9 mouse cellular contexts compared by ENCODE assay signal in genomic region chr4:155200861-155201390, GRCm38 (mm10). TPM values are rescaled to one million over a fixed set of nuclear protein-coding genes. Genes with fewer than 3 reads are reported as not detected.
DNase-seq lines count a peak whose midpoint lies in the region; ATAC-seq and TF ChIP-seq lines count a peak whose summit lies in the region.
"Had no signal": no experiment of that assay in that cellular context is flagged by ENCODE, and none has a peak within 500 bp of the region (broad histone marks: within the 10 kb centered on the region; RNA-seq: fewer than 3 reads in every experiment).

No protein-coding gene starts in this region.

- 0 out of 2 replicates have a peak, but pooled peaks cover 8% of the 10 kb centered on the region for H3K36me3 ChIP-seq in lung, embryonic 14.5 days (ENCODE audit: insufficient read depth)
- H3K36me3 ChIP-seq in limb, embryonic 12.5 days, result peaks cover 7% of the 10 kb centered on the region; the same call in 1 of the 2 replicates
- H3K36me3 ChIP-seq in small intestine, adult 2 months (ENCODE audit: control insufficient read depth, insufficient read depth, low read length), result peaks cover 4% of the 10 kb centered on the region; the same call in 1 of the 2 replicates
- no peaks in the 10 kb centered on the region for H3K36me3 ChIP-seq in forebrain, embryonic 13.5 days (ENCODE audit: poor library complexity, severe bottlenecking)

- ATAC-seq in lung, embryonic 14.5 days (ENCODE audit: insufficient read depth), result 0 out of 2 replicates have a peak, but pooled peaks have one; percentile 29
- no peak for ATAC-seq in limb, embryonic 12.5 days (ENCODE audit: insufficient number of reproducible peaks, insufficient read depth, low FRiP score, low TSS enrichment, low read depth)
- ATAC-seq in forebrain, embryonic 13.5 days, result no peak

- no peak for DNase-seq in lung, embryonic 14.5 days
- DNase-seq in lung, adult 18-20 months, result no peak
- no peak for DNase-seq in cerebellum, postnatal 25 days
- no peak for DNase-seq in MN1 (ENCODE audit: low spot score)
- DNase-seq: gastrocnemius, postnatal 25 days had no signal

- H3K9ac ChIP-seq in lung, embryonic 14.5 days, result no peak overlapping the region
- H3K9ac ChIP-seq in limb, embryonic 12.5 days (replicated peaks), result no peak overlapping the region
- H3K9ac ChIP-seq in forebrain, embryonic 13.5 days, result no peak overlapping the region

- H3K4me1 ChIP-seq in lung, embryonic 14.5 days (ENCODE audit: insufficient read depth), result peaks cover 35% of the 10 kb centered on the region; the same call in 1 of the 2 replicates
- H3K4me1 ChIP-seq in bone marrow, adult 2 months (ENCODE audit: control insufficient read depth, insufficient read depth, low read length), result peaks cover 9% of the 10 kb centered on the region
- H3K4me1 ChIP-seq in limb, embryonic 12.5 days (replicated peaks), result peaks cover 83% of the 10 kb centered on the region
- H3K4me1 ChIP-seq in small intestine, adult 2 months (ENCODE audit: control insufficient read depth, insufficient read depth, insufficient read length, low read length), result peaks cover 62% of the 10 kb centered on the region
- peaks cover 38% of the 10 kb centered on the region for H3K4me1 ChIP-seq in forebrain, embryonic 13.5 days

- H3K4me2 ChIP-seq in lung, embryonic 14.5 days, result no peak overlapping the region
- H3K4me2 ChIP-seq in limb, embryonic 12.5 days, result no peak overlapping the region
- no peak overlapping the region for H3K4me2 ChIP-seq in forebrain, embryonic 13.5 days

- no peak for TF ChIP-seq POLR2A in bone marrow, adult 2 months (IDR thresholded peaks at IDR 0.05; ENCODE audit: borderline replicate concordance, control insufficient read depth, low read depth, low read length)
- no peak for TF ChIP-seq POLR2A in small intestine, adult 2 months (IDR thresholded peaks at IDR 0.05; ENCODE audit: low read depth, low read length)

- no peaks in the 10 kb centered on the region for H3K27me3 ChIP-seq in lung, embryonic 14.5 days (ENCODE audit: insufficient read depth, low read length)
- no peaks in the 10 kb centered on the region for H3K27me3 ChIP-seq in limb, embryonic 12.5 days
- H3K27me3 ChIP-seq in small intestine, adult 2 months (ENCODE audit: control insufficient read depth, insufficient read depth, low read length), result no peaks in the 10 kb centered on the region
- no peaks in the 10 kb centered on the region for H3K27me3 ChIP-seq in forebrain, embryonic 13.5 days

- TF ChIP-seq CTCF in lung, embryonic 14.5 days (IDR thresholded peaks at IDR 0.05; ENCODE audit: low read depth), result no peak
- no peak for TF ChIP-seq CTCF in bone marrow, adult 2 months (IDR thresholded peaks at IDR 0.05; ENCODE audit: control insufficient read depth, insufficient read depth, low read length)
- no peak for TF ChIP-seq CTCF in small intestine, adult 2 months (IDR thresholded peaks at IDR 0.05; ENCODE audit: extremely low read depth, insufficient read length, insufficient replicate concordance, low read depth, low read length)

- 67% methylated on average over 3 of the region's 3 CpGs for WGBS in lung, embryonic 14.5 days
- 8% methylated on average over 3 of the region's 3 CpGs for WGBS in bone marrow, adult 2 months
- WGBS in limb, embryonic 12.5 days, result 64% methylated on average over 3 of the region's 3 CpGs
- WGBS in small intestine, adult 2 months, result 74% methylated on average over 3 of the region's 3 CpGs
- 92% methylated on average over 3 of the region's 3 CpGs for WGBS in forebrain, embryonic 13.5 days

- no peak overlapping the region for H3K4me3 ChIP-seq in lung, embryonic 14.5 days (ENCODE audit: low read depth, low read length)
- no peak overlapping the region for H3K4me3 ChIP-seq in bone marrow, adult 2 months (replicated peaks; ENCODE audit: control insufficient read depth, low read depth, low read length)
- H3K4me3 ChIP-seq in limb, embryonic 12.5 days (replicated peaks), result no peak overlapping the region
- H3K4me3 ChIP-seq in small intestine, adult 2 months (ENCODE audit: low read depth, low read length), result no peak overlapping the region
- no peak overlapping the region for H3K4me3 ChIP-seq in forebrain, embryonic 13.5 days

- peak overlapping the region; percentile 64; the same call in 1 of the 2 replicates for H3K27ac ChIP-seq in lung, embryonic 14.5 days (ENCODE audit: low read depth)
- H3K27ac ChIP-seq in bone marrow, adult 2 months (ENCODE audit: control insufficient read depth, insufficient read depth, low read depth, low read length, poor library complexity), result peak overlapping the region; percentile 53; the same call in 1 of the 2 replicates
- peak overlapping the region; percentile 41; the same call in 1 of the 2 replicates for H3K27ac ChIP-seq in limb, embryonic 12.5 days
- peak overlapping the region; percentile 41 for H3K27ac ChIP-seq in small intestine, adult 2 months (ENCODE audit: insufficient read depth, low read depth, low read length)
- no peak overlapping the region for H3K27ac ChIP-seq in forebrain, embryonic 13.5 days

- H3K9me3 ChIP-seq in lung, embryonic 14.5 days (ENCODE audit: low read depth, low read length), result no peaks in the 10 kb centered on the region
- no peaks in the 10 kb centered on the region for H3K9me3 ChIP-seq in limb, embryonic 12.5 days
- H3K9me3 ChIP-seq in forebrain, embryonic 13.5 days (replicated peaks), result no peaks in the 10 kb centered on the region

RNA-seq across cellular contexts. Expression of gene Ski, which starts 21.5 kb away (rescaled TPM):
- polyA plus RNA-seq in lung, embryonic 14.5 days (2014; fragmentation: Nextera tagmentation; extraction: Ambion mirVana), result 23.7 and 25.8 TPM in 2 replicates
- 7.0 and 10.4 TPM in 2 replicates for polyA plus RNA-seq in bone marrow, adult 2 months (2011; ENCODE audit: insufficient read depth, insufficient read length, low replicate concordance, missing spikeins)
- 18.4 and 18.8 TPM in 2 replicates for polyA plus RNA-seq in limb, embryonic 12.5 days (2016; fragmentation: Nextera tagmentation; extraction: Ambion mirVana)
- polyA plus RNA-seq in small intestine, adult 2 months (2012; rRNA removed), result 27.8 and 48.0 TPM in 2 replicates
- polyA plus RNA-seq in forebrain, embryonic 13.5 days (2015; fragmentation: Nextera tagmentation; extraction: Ambion mirVana), result 11.3 and 12.0 TPM in 2 replicates

RNA-seq across cellular contexts. Expression of gene Faap20, which starts 48.7 kb away (rescaled TPM):
- 81.2 and 83.9 TPM in 2 replicates for polyA plus RNA-seq in lung, embryonic 14.5 days (2014; fragmentation: Nextera tagmentation; extraction: Ambion mirVana)
- polyA plus RNA-seq in bone marrow, adult 2 months (2011; ENCODE audit: insufficient read depth, insufficient read length, low replicate concordance, missing spikeins), result 19.3 and 29.3 TPM in 2 replicates
- 96.0 and 99.2 TPM in 2 replicates for polyA plus RNA-seq in limb, embryonic 12.5 days (2016; fragmentation: Nextera tagmentation; extraction: Ambion mirVana)
- polyA plus RNA-seq in small intestine, adult 2 months (2012; rRNA removed), result 22.5 and 52.0 TPM in 2 replicates
- 90.3 and 93.2 TPM in 2 replicates for polyA plus RNA-seq in forebrain, embryonic 13.5 days (2015; fragmentation: Nextera tagmentation; extraction: Ambion mirVana)
